Mouse (Mus musculus): ENCODE data around the gene Hspbap1.

Gene Hspbap1

GRCm38 (mm10) chr16:35769878-35770657 is at the start of gene Hspbap1:
TSS of gene Hspbap1 (plus strand) at chr16:35770375.
- peak; percentile 70 for DNase-seq (ENCODE audit: low spot score)

GRCm38 (mm10) chr16:35724561-35724960 is 45.6 kb upstream of the Hspbap1 start:
- no peak for DNase-seq (ENCODE audit: low spot score)

- no peak for DNase-seq (ENCODE audit: low spot score)
Measured at GRCm38 (mm10) chr16:35726601-35727000, 43.6 kb upstream of the Hspbap1 start.

- DNase-seq (ENCODE audit: low spot score): no peak
Measured at GRCm38 (mm10) chr16:35729151-35729738, 40.9 kb upstream of the Hspbap1 start.

GRCm38 (mm10) chr16:35732096-35732495 is 38.1 kb upstream of the Hspbap1 start:
- DNase-seq (ENCODE audit: low spot score): no peak

- peak; percentile 21 for DNase-seq (ENCODE audit: low spot score)
Measured at GRCm38 (mm10) chr16:35734038-35734437, 36.1 kb upstream of the Hspbap1 start.

GRCm38 (mm10) chr16:35738096-35738767 is 31.9 kb upstream of the Hspbap1 start:
- no peak for DNase-seq (ENCODE audit: low spot score)

- no peak for DNase-seq (ENCODE audit: low spot score)
Measured at GRCm38 (mm10) chr16:35739548-35739947, 30.6 kb upstream of the Hspbap1 start.

GRCm38 (mm10) chr16:35740357-35740756 is 29.8 kb upstream of the Hspbap1 start:
- DNase-seq (ENCODE audit: low spot score): no peak

- DNase-seq (ENCODE audit: low spot score): no peak
Measured at GRCm38 (mm10) chr16:35740943-35741342, 29.2 kb upstream of the Hspbap1 start.

GRCm38 (mm10) chr16:35741621-35742020 is 28.6 kb upstream of the Hspbap1 start:
- no peak for DNase-seq (ENCODE audit: low spot score)

GRCm38 (mm10) chr16:35742251-35742937 is 27.8 kb upstream of the Hspbap1 start:
- no peak for DNase-seq (ENCODE audit: low spot score)

GRCm38 (mm10) chr16:35747417-35748236 is 22.5 kb upstream of the Hspbap1 start:
- no peak for DNase-seq (ENCODE audit: low spot score)

- no peak for DNase-seq (ENCODE audit: low spot score)
Measured at GRCm38 (mm10) chr16:35748237-35748603, 22.0 kb upstream of the Hspbap1 start.

GRCm38 (mm10) chr16:35749385-35749784 is 20.8 kb upstream of the Hspbap1 start:
- no peak for DNase-seq (ENCODE audit: low spot score)

- no peak for DNase-seq (ENCODE audit: low spot score)
Measured at GRCm38 (mm10) chr16:35751841-35752240, 18.3 kb upstream of the Hspbap1 start.

- DNase-seq (ENCODE audit: low spot score): no peak
Measured at GRCm38 (mm10) chr16:35753926-35754325, 16.2 kb upstream of the Hspbap1 start.

- no peak for DNase-seq (ENCODE audit: low spot score)
Measured at GRCm38 (mm10) chr16:35755502-35756334, 14.5 kb upstream of the Hspbap1 start.

GRCm38 (mm10) chr16:35756697-35757096 is 13.5 kb upstream of the Hspbap1 start:
- DNase-seq (ENCODE audit: low spot score): no peak

- DNase-seq (ENCODE audit: low spot score): no peak
Measured at GRCm38 (mm10) chr16:35759401-35759800, 10.8 kb upstream of the Hspbap1 start.
